Mouse (Mus musculus): Measurements from ENCODE around the gene Hdhd5. TPM values are rescaled to one million over a fixed set of nuclear protein-coding genes. Genes with fewer than 3 reads are reported as not detected.

Hdhd5 gene
- total and polyA plus RNA-seq, 2 experiments from 2014 or later = 11.3 to 26.6 TPM

GRCm38 (mm10) chr6:120555983-120556567 lies 25.0 kb upstream of the Hdhd5 start:
- DNase-seq (ENCODE audit: low spot score) = no peak
- H3K4me3 ChIP-seq (ENCODE audit: low read depth, low read length) = no peak overlapping the region
- no peak for ATAC-seq (ENCODE audit: insufficient read depth, low read depth)
- no peak overlapping the region for H3K4me2 ChIP-seq (ENCODE audit: low read depth, low read length)
- H3K9ac ChIP-seq (replicated peaks; ENCODE audit: low read depth, low read length) = no peak overlapping the region
- no peaks in the 10 kb centered on the region for H3K9me3 ChIP-seq (replicated peaks; ENCODE audit: control insufficient read depth, low read length)
- no peaks in the 10 kb centered on the region for H3K4me1 ChIP-seq (ENCODE audit: control insufficient read depth, insufficient read depth)
- H3K36me3 ChIP-seq (replicated peaks; ENCODE audit: control insufficient read depth, insufficient read depth, low read length) = no peaks in the 10 kb centered on the region
- TF ChIP-seq CTCF (IDR thresholded peaks at IDR 0.05; ENCODE audit: low read depth) (no peak), EP300 (IDR thresholded peaks at IDR 0.05; ENCODE audit: low read depth) (no peak)
- H3K27me3 ChIP-seq (ENCODE audit: control insufficient read depth, insufficient read depth, low read length) = no peaks in the 10 kb centered on the region
- H3K27ac ChIP-seq (ENCODE audit: low read depth) = no peak overlapping the region
- WGBS = 62% methylated on average over 6 of the region's 6 CpGs

DNA sequence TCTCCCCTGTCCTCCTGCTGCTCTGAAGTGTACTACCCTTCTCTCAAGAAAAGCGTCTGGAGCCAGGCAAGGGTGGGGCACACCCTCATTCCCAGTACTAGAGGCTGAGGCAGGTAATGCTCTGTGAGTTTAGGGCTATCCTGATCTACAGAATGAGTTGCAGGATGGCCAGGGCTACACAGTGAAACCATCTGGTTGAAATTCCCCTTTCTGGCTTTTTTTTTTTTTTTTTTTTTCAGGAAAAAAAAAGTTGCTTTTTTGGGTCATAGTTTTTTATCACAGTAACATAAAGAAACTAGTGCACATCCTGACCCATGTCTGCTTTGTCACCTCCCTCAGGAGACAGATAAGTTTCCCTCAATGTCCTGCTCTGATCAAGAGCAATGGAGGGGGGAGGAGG lies 24.0 kb upstream of the Hdhd5 start:
- TF ChIP-seq EP300 (IDR thresholded peaks at IDR 0.05; ENCODE audit: low read depth) (no peak), CTCF (IDR thresholded peaks at IDR 0.05; ENCODE audit: low read depth) (no peak)
- no peaks in the 10 kb centered on the region for H3K36me3 ChIP-seq (replicated peaks; ENCODE audit: control insufficient read depth, insufficient read depth, low read length)
- no peaks in the 10 kb centered on the region for H3K9me3 ChIP-seq (replicated peaks; ENCODE audit: control insufficient read depth, low read length)
- H3K27ac ChIP-seq (ENCODE audit: low read depth) = no peak overlapping the region
- H3K4me1 ChIP-seq (ENCODE audit: control insufficient read depth, insufficient read depth) = no peaks in the 10 kb centered on the region
- H3K4me2 ChIP-seq (ENCODE audit: low read depth, low read length) = no peak overlapping the region
- H3K9ac ChIP-seq (replicated peaks; ENCODE audit: low read depth, low read length) = no peak overlapping the region
- 57% methylated on average over 1 of the region's 1 CpGs for WGBS
- ATAC-seq (ENCODE audit: insufficient read depth, low read depth) = no peak
- no peaks in the 10 kb centered on the region for H3K27me3 ChIP-seq (ENCODE audit: control insufficient read depth, insufficient read depth, low read length)
- no peak for DNase-seq (ENCODE audit: low spot score)
- no peak overlapping the region for H3K4me3 ChIP-seq (ENCODE audit: low read depth, low read length)

DNA sequence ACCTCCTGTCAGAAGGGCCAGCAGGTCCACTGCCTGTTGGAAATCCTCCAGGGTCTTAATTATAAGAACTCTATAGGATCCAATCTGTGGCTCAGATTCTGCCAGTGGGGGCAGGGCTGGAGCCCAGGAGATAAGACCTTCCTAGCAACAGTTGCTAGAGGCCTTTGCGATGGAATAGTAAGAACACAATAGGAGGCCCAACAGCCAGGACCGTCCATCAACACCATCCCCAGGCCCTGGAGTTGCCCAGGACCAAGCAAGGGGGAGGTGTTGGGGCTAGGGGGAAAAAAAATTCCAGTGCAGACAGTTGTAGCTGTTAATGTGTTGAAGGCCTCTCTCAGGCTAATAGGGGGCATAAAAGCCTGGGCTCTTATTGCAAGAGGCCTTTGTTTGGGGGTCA lies 19.1 kb upstream of the Hdhd5 start:
- Histone ChIP-seq H3K36me3 (replicated peaks; ENCODE audit: control insufficient read depth, insufficient read depth, low read length) (no peaks in the 10 kb centered on the region), H3K27ac (ENCODE audit: low read depth) (no peak overlapping the region), H3K4me3 (ENCODE audit: low read depth, low read length) (no peak overlapping the region), H3K9ac (replicated peaks; ENCODE audit: low read depth, low read length) (no peak overlapping the region), H3K4me2 (ENCODE audit: low read depth, low read length) (no peak overlapping the region), H3K9me3 (replicated peaks; ENCODE audit: control insufficient read depth, low read length) (no peaks in the 10 kb centered on the region), H3K27me3 (ENCODE audit: control insufficient read depth, insufficient read depth, low read length) (no peaks in the 10 kb centered on the region), H3K4me1 (ENCODE audit: control insufficient read depth, insufficient read depth) (no peaks in the 10 kb centered on the region)
- DNase-seq (ENCODE audit: low spot score) = no peak
- ATAC-seq (ENCODE audit: insufficient read depth, low read depth) = no peak
- 17% methylated on average over 2 of the region's 2 CpGs for WGBS
- TF ChIP-seq CTCF (IDR thresholded peaks at IDR 0.05; ENCODE audit: low read depth) = no peak
- no peak for TF ChIP-seq EP300 (IDR thresholded peaks at IDR 0.05; ENCODE audit: low read depth)

DNA sequence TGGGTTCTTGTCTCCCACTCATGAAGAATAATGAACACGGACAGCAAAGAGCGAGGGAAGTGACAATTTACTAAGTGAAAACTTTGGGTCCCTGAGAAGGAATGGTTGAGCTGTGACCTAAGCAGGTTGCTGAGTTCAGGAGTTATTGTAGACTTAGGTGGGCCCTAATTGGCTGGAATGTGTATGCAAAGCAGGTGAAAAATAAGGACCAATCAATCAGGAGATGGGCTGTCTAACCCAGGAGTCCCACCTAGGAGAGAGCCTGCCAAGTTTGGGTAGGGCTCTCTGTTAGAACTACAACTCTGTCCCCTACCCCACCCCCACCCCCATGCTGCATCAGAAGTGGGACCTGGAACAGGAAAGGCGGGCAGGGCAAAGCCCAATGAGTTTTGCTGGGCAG lies 17.5 kb upstream of the Hdhd5 start:
- Histone ChIP-seq H3K4me2 (ENCODE audit: low read depth, low read length) (no peak overlapping the region), H3K4me1 (ENCODE audit: control insufficient read depth, insufficient read depth) (no peaks in the 10 kb centered on the region), H3K36me3 (replicated peaks; ENCODE audit: control insufficient read depth, insufficient read depth, low read length) (no peaks in the 10 kb centered on the region), H3K27me3 (ENCODE audit: control insufficient read depth, insufficient read depth, low read length) (no peaks in the 10 kb centered on the region), H3K9me3 (replicated peaks; ENCODE audit: control insufficient read depth, low read length) (no peaks in the 10 kb centered on the region), H3K27ac (ENCODE audit: low read depth) (no peak overlapping the region), H3K4me3 (ENCODE audit: low read depth, low read length) (no peak overlapping the region), H3K9ac (replicated peaks; ENCODE audit: low read depth, low read length) (no peak overlapping the region)
- TF ChIP-seq CTCF (IDR thresholded peaks at IDR 0.05; ENCODE audit: low read depth) = no peak
- no peak for TF ChIP-seq EP300 (IDR thresholded peaks at IDR 0.05; ENCODE audit: low read depth)
- no peak for DNase-seq (ENCODE audit: low spot score)
- no peak for ATAC-seq (ENCODE audit: insufficient read depth, low read depth)
- WGBS = 87% methylated on average over 3 of the region's 3 CpGs

- ATAC-seq (ENCODE audit: insufficient read depth, low read depth) (no peak), DNase-seq (ENCODE audit: low spot score) (no peak)
- no peaks in the 10 kb centered on the region for H3K4me1 ChIP-seq (ENCODE audit: control insufficient read depth, insufficient read depth)
- H3K27ac ChIP-seq (ENCODE audit: low read depth) = no peak overlapping the region
- no peaks in the 10 kb centered on the region for H3K36me3 ChIP-seq (replicated peaks; ENCODE audit: control insufficient read depth, insufficient read depth, low read length)
- no peaks in the 10 kb centered on the region for H3K27me3 ChIP-seq (ENCODE audit: control insufficient read depth, insufficient read depth, low read length)
- TF ChIP-seq CTCF (IDR thresholded peaks at IDR 0.05; ENCODE audit: low read depth) (no peak), EP300 (IDR thresholded peaks at IDR 0.05; ENCODE audit: low read depth) (no peak)
- H3K9ac ChIP-seq (replicated peaks; ENCODE audit: low read depth, low read length) = no peak overlapping the region
- no peaks in the 10 kb centered on the region for H3K9me3 ChIP-seq (replicated peaks; ENCODE audit: control insufficient read depth, low read length)
- no peak overlapping the region for H3K4me2 ChIP-seq (ENCODE audit: low read depth, low read length)
- H3K4me3 ChIP-seq (ENCODE audit: low read depth, low read length) = no peak overlapping the region
- 65% methylated on average over 4 of the region's 4 CpGs for WGBS
Measured at GRCm38 (mm10) chr6:120546973-120547372, 15.9 kb upstream of the Hdhd5 start.

DNA sequence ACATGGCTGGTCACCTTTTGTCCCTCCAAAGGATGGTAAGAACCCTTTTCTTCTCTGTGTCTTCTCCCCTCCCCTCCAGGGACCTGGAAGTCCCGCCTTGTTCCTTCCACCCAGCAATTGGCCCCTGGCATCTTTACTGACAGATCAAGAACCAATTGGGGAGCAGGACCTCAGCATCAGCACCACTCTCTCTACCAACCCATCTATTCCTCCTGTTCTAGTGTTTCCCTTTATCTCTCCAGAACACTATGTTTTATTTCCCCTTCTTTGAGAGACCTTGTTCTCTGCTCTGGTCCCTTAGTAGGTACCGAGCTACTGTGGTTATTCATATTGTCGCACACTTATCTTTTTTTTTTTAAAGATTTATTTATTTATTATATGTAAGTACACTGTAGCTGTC lies 15.2 kb upstream of the Hdhd5 start:
- H3K4me3 ChIP-seq (ENCODE audit: low read depth, low read length) = no peak overlapping the region
- H3K4me2 ChIP-seq (ENCODE audit: low read depth, low read length) = no peak overlapping the region
- 77% methylated on average over 3 of the region's 3 CpGs for WGBS
- no peaks in the 10 kb centered on the region for H3K9me3 ChIP-seq (replicated peaks; ENCODE audit: control insufficient read depth, low read length)
- H3K27ac ChIP-seq (ENCODE audit: low read depth) = no peak overlapping the region
- H3K36me3 ChIP-seq (replicated peaks; ENCODE audit: control insufficient read depth, insufficient read depth, low read length) = no peaks in the 10 kb centered on the region
- H3K4me1 ChIP-seq (ENCODE audit: control insufficient read depth, insufficient read depth) = no peaks in the 10 kb centered on the region
- H3K9ac ChIP-seq (replicated peaks; ENCODE audit: low read depth, low read length) = no peak overlapping the region
- H3K27me3 ChIP-seq (ENCODE audit: control insufficient read depth, insufficient read depth, low read length) = no peaks in the 10 kb centered on the region
- no peak for DNase-seq (ENCODE audit: low spot score)
- TF ChIP-seq EP300 (IDR thresholded peaks at IDR 0.05; ENCODE audit: low read depth) (no peak), CTCF (IDR thresholded peaks at IDR 0.05; ENCODE audit: low read depth) (no peak)
- ATAC-seq (ENCODE audit: insufficient read depth, low read depth) = no peak

All from heart, postnatal 0 days (tissue).